Mouse (Mus musculus) CD8-positive naive resting alpha-beta T cell, adult 2 months (primary cell): ENCODE data around the gene Pusl1.

ENCODE experiments used
- DNase-seq, 2 experiments: peaks; one replicate each; pipeline ENCODE4 v3.0.0; 2022; ENCODE audit warnings: low read depth in 2 of 2, low spot score in 2 of 2

The Pusl1 gene

DNA sequence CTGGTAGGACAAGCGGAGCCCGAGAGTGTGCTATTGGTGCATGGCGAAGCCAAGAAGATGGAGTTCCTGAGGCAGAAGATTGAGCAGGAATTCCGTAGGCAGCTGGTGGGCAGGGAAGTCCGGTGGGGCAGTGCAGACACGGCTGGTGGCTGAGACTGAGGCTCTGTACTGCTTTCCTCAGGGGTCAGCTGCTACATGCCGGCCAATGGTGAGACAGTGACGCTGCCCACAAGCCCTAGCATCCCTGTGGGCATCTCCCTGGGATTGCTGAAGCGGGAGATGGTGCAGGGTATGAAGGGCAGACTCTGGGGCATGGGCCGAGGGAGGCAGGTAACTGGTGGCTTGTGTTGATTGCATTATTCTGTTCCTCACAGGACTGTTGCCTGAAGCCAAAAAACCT, 3.9 kb downstream of the Pusl1 start:
- DNase-seq: no peak

DNA sequence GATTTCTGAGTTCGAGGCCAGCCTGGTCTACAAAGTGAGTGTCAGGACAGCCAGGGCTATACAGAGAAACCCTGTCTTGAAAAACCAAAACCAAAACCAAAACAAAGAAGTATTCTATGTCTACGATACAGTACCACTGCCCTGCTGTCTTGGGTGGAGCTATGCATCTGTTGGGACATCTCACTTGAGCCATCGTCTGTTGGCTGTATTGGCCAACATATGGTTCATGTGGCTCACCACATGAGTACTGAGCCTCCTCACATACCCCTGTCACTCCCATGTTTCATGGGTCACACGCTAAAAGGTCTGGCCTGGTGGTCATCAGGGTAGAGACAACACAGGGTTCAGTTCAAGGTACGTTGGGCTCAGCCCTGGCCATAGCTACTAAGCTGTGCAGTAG, 5.3 kb downstream of the Pusl1 start:
- DNase-seq: no peak

DNA sequence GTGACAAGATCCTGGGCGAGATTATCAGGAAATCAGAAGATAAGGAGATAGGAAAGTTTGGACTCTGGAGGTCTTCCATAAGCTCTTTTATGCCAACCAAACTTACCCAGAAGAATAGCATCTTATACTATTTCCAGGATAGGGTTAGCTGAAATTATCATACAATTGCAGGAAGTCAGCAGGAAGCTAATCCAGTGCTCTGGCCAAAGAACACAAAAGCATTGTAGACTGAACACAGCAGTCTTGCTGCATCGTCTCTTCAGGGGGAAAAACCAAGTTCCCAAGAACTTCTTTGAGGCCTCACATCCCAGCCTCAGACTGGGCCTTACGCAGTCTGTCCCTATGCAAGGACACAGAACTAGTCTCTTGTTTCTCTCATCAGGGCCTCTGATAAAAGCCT, 8.0 kb downstream of the Pusl1 start:
- DNase-seq: no peak

DNA sequence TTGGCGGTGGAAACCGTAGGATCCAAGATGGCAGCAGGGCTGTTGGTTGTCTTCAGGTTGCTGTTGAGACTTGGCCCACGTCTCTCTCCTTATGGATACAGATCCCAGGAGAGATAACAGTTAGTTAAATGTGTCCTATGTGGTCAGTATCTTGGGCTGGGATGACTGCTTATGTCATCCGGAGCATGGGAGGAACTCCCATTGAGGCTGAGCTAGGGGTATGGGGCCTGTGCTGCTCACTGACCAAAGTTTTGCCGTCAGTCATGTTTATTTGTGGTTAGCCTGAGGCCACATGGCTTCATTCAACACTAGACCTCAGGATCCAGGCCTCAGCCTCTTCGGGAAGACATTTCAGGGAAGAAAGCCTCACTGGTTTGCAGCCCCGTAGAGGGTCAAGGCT, 20.2 kb downstream of the Pusl1 start:
- DNase-seq: no peak

DNA sequence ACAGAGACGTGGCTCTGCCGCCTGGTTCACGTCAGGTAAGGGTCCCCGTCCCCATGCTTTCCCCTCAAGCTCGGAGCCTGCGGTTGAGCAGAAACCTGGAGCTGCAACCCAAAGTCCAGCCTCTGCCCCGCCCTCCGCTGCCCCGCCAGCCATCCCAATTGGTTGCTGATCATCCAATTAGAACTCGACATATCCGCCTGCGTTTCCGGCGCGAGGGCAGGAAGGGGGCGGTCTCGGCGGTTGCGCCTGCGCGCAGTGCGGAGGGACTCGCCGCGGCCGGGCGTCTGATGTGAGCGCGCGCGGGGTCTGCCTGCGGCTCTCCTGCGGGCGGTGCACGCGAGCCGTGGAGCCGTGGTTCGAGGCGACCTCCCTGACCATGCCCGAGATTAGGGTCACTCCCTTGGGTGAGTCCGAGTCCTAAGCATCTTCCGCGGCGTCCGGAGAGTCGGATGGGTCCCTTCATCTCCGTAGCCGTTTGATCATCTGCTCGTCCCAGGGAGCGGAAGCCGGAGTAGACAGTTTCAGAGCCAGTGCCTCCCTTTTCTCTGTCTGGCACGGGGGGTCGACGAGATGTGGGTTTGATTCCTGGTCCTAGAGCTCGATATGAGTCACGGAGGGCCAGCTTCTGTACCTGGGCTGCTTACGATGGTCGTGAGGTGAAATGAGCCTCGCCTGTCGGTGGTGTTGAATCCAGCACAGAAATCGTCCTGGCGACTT, 22.1 kb downstream of the Pusl1 start, which contains the start of the genes Cptp and Ints11:
Cptp (minus strand) TSS at position 124 of the 717 bp plus-strand sequence.
Ints11 (plus strand) TSS at position 230 of the 717 bp plus-strand sequence.
- DNase-seq: peak; percentile 89 to 94

DNA sequence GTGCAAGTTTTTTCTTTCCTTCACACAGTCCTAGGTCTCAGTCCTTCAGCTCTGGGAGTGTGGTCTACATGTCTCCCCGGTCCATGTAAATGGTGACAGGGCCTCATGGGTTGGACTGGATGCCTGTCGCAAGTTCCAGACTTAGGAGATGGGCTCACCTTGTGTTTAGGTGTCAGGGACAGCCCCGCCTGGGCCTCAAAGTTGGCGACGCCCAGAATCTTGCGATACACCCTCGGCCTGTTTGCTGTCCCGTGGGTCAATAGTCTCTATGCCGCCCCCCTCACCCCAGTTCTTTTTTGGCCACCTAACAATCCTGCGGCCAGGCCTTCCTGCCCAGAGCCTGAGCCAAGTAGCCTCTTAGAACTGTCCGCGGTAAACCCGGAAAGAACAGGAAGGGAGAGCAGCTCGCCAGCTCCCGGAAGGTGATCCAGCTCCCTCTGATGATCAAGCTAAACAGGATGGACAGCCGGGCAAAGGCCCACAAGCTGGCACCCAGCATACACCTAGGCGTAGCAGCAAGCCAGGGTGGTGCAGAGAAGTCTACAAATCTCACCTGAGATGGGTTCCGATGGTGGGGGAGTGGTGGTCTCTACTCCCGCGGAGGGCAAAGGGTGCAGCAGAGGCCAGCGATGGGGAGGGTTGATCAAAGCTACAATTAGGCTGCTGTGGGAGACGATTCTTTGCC, 22.8 kb downstream of the Pusl1 start:
- DNase-seq: no peak

DNA sequence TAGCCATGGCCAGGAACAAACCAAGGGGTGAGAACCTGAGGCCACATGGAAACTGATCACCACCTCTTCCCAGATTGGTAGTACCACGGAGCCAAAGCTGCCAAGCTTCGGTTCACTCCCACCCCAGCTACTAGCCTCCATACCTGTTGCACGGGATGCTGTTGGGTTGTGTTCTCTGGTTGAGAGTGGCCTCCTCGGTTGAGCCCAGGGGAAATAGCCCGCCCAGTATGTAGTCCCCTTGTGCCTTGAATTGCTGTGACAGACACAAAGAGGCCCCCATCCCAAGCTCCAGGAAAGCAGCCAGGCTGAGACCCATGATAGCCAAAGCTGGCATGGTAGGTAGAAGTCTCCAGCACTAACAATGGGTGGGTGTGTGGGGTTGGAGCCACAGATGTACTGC, 28.6 kb downstream of the Pusl1 start, which contains the start of gene Tas1r3:
Tas1r3 (minus strand) TSS at position 362 of the 400 bp plus-strand sequence.
- no peak for DNase-seq

DNA sequence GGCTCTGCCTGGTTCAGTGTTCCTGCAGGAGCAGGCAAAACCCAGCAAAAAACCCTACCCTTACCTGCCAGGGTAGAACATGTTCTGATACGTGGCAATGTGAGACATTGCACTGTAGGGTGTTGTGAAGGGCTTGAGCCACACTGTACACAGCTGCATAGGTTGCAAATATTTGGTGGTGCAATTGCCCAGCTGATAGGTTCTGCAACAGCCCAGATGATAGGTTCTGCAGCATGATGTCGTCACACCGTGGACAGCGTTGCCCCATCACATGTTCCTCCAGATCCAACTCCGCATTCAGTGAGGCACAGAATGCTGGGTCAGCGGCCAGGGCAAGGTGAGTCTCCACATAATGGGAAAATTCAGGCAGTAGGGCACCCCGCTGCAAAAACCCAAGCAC, 29.8 kb downstream of the Pusl1 start:
- no peak for DNase-seq

DNA sequence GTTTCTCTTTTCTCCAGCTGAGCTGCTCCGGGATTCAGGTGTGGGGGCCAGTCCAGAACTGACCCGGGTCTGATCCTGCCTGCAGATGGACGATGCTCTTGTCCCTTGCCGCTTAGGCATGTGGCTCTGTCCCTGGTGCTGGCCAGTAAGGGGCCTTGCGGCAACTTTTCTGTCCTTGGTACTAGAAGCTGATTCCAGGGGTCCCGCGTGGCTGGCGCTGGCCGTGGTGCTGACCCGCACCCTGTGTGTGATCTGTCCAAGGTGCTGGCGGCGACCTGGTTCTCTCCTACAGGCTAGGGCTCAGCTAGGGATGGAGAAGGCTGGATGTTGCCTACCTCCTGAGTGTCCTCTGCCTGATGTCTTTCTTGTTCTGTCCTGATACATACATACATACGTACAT, 32.3 kb downstream of the Pusl1 start:
- DNase-seq: no peak

DNA sequence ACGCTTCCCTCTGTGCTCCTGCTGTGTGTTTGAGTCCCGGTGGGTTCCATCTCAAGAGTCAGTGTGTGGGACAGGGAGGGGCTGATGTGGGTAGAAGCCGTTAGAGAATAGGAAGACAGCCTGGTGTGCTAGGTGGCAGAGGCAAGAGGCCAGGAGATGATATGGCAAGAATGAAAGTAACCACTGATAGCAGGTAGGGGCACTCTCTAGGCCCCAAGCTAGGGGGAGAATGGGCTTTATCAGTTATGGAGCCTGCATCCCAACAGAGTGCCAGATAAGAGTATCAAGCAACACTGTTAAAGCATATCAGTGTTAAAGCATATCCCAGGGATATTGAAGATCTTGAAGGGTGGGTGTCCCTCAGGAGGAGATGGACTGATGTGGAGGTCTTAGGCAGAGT, 34.7 kb downstream of the Pusl1 start:
- DNase-seq: no peak

DNA sequence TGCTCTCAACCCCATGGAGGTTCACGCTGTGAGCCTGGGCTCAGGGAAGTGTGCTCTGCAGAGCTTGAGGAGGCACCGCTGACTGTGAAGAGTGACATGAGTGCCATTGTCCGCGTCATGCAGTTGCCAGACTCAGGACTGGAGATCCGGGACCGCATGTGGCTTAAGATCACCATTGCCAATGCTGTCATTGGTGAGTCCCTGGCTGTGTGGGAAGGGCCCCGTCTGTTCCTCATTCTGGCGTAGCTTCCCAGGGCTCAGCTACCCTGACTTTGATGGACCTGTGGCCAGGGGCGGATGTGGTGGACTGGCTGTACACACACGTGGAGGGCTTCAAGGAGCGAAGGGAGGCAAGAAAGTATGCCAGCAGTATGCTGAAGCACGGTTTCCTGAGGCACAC, 35.5 kb downstream of the Pusl1 start:
- DNase-seq: no peak

DNA sequence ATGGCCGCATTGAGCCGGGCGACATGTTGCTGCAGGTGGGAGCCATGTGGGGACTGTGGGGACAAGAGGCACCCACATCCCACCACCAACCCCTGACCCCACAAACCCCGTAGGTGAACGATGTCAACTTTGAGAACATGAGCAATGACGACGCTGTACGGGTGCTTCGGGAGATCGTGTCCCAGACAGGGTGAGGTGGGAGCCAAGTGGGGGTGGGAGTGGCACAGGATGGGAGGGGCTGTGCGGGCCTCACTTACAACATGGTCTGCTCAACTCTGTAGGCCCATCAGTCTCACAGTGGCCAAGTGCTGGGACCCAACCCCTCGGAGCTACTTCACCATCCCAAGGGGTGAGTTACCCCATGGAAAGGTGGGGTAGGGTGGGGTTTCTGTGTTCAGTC, 36.6 kb downstream of the Pusl1 start:
- DNase-seq: no peak

DNA sequence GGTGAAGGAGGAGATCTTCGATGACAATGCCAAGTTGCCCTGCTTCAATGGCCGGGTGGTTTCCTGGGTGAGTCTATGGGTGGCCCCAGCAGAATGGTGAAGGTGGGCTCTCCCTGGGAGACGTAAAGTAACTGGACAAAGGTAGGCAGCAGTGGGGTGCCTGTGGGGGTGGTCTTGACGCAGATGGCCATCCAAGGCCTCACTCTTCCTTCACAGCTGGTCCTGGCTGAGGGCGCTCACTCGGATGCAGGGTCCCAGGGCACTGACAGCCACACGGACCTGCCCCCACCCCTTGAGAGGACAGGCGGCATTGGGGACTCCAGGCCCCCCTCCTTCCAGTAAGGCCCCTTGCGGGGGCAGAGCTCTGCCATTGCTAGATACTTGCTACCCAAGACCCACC, 38.2 kb downstream of the Pusl1 start:
- DNase-seq: no peak

DNA sequence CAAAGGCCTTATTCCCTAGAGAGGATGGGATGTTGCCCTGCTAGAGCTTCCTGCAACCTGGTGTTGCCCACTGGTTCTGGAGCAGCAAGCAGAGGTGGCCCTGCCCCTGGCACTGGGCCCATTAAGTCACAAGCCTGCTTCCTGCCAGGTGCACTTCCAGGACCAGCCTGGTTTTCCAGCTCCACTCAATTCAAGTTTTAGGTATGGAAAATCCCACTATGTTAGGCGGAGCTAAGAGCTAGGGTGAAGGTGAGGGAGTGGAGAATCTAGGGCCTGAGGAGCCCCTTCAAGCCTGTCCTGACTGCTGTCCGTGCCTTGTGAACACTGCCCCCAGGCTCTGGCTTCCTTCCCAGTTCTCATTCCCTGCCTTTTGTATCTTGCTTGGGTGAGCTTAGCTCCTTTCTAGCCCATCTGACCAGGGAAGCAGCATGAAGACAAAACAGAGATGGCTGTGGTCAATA, 39.6 kb downstream of the Pusl1 start:
- DNase-seq: no peak

DNA sequence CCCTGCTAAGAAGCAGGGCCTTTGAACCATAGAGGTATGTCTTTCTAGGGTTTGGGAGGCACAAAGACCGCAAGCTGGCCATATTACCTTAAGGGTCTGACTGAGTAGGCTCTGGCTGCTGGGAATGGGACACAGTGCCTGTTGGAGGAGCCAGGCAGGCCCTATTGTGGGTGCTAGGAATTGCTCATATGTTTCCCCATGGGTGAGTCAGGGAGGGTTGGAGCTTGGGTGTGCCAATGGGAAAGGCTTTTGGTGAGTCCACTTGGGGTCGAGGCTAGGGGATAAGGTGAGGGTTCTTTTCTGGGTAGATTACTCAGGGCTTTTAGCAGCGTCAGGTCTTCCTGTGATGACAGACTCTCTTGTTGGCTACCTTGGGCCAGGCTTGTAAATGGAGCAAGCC, 40.2 kb downstream of the Pusl1 start:
- DNase-seq: no peak

DNA sequence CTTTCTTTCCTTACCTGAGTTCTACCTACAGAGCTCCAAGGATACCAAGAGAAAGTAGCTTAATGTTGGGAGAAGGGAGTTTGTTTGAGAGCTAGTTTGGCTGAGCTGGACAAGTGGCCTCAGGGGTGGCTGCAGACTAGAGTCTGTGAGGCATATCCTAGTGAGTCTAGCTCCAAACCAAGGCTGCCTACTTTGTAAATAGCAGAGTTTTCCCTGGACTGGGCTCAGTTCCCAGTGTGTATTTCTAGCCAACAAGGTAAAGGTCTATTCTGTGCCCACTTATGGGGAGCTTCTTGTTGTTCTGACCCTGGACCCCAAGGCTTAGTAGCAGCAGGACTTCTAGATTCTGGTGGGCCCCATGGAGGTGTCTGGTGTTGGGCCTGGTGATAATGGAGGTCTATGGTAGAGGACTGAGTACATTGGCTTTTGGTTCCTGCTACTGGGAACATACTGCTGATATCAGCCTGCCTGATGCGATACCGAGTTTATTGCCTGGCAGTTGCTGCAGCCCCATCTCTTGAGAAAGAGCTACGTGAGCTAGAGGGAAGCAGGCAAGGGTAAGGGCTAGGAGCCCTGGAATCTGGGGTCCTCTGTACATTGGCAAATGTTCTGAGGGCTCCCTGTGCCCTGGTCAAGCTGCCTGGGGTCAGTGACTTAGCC, 41.7 kb downstream of the Pusl1 start:
- DNase-seq: no peak

DNA sequence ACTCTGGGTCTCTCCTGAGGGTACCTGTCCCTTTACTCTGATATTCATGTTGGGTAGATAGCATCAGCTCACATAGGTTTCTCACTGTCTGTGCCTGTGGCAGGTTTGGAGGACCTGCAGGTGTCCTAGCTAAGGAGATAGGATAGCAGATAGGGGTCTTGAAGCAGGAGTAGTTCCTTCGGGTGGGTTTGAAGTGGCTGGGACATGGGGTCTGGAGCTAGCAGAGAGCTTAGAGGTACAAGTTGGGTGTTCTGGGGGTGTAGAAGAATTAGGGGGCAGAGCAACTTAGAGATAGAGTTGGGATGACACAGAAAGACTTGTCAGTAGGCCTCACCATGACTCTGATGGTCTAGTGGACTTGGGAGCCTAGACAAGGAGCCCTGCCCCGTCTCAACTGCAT, 42.2 kb downstream of the Pusl1 start:
- no peak for DNase-seq

DNA sequence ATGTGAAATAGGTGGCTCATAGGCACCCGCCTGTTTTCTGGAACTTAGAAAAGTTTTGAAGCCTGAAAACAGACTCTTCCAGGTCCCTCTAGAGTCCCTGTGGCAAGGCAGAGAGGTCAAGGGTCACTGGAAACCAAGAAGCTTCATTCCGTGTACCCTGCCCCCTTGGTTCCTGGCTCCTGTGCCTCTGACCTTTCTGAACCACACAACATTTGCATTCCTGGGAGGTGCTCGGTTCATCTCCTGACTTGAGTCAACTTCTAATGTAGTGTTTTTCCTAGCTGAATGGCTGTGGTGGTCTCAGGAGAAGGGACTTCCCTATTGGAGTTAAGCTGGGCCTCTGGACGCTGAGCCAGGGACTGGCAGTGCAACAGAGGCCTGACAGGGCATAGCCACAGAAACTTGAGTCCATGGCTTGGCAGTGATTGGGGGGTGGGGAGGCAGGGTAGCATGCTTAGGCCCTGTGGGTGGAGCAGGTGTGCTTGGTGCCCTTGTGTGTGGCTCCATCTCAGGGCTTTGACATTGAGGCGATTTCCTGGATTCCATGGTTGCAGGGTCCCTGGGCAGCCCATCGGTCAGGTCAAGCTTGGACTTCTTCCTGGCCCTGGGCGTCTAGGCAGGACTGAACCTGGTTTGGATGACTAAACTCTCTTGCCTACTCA, 43.0 kb downstream of the Pusl1 start:
- DNase-seq: no peak

DNA sequence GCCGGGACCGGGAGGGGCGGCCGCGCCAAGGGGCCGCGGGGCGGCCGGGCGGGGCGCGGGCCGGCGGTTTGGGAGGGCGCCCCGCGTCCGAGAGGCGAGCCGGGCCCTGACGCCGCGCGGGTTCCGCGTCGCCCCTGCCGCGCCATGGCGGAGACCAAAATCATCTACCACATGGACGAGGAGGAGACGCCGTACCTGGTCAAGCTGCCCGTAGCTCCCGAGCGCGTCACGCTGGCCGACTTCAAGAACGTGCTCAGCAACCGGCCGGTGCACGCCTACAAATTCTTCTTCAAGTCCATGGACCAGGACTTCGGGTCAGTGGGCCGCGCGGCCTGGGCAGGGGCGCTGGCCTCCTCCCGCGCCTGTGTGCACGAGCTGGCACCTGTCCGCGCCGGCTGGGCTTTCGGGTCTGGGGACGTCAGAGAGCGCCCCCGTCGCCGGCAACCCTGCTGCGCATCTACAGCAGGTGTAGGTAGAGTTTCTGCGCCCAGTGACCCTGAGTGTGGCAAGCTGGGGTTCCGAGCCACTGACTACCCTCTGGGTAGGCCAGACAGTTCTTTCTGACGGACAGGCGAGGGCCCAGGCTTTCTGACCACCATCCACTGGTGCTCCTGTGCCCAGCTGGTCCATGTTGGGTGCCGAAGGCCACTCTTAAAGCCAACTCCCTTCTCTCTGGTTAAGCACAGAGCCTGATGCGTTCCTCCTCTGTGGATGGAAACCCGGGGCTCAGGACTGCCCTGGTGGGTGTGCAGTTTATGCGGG, 43.8 kb downstream of the Pusl1 start:
- no peak for DNase-seq

DNA sequence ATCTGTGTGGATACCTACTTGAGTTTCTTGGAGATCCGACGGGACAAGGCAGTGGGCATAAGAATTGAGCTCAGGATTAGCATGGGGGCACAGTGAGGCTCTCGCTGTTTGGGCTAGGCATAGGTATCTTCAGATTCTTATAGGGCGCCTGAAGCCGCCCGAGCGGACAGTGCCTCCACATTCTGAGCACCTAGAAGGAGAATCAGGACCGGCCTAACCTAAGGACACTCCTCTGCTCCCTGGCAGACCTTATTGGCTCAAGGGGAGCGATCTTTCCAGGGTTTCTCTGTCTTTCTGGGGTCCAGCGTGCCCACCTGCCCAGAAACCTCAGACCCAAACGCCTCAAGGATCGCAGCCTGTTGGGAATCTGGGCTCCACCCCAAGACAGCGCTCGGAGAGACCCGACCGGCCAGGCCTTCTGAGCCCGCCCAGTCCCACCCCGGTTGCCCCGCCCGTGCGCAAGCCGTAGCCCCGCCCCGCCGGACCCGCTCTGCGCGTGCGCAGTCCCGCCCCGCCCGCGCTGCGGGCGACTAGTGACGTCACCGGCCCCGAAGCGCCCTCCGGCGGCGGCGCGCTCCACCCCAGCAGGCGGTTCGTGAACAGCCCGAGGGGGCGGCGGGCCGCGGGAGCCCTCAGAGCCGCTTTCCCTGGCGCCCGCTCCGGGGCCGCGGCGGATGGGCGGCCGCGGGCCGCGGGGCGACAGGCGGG, 44.6 kb downstream of the Pusl1 start, which contains the start of gene Dvl1:
Dvl1 (plus strand) TSS at position 532 of the 708 bp plus-strand sequence.
- peak; percentile 94 to 96 for DNase-seq
